ENCODE assay signal across 16 mouse cellular contexts in the genomic region with DNA sequence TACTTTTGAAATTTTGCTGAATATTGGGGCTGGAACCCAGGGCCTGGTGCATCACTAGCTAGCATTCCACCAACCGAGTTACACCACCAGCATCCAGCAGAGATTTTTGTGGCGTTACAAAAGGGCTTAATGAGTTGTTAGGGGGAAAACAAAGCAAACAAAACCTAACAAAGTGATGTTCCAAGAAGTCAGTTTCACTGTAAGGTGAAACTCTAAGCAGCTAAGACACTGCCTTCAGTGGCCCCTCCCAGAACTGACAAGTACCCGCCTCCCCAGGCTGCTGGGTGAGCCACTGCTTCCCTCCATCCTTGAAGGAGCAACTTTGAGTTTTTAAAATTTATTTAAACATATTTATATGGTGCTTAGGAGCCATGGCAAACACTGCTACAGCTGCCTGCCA. TPM values are rescaled to one million over a fixed set of nuclear protein-coding genes. Genes with fewer than 3 reads are reported as not detected.
DNase-seq lines count a peak whose midpoint lies in the region; ATAC-seq and TF ChIP-seq lines count a peak whose summit lies in the region.
"Had no signal": no experiment of that assay in that cellular context is flagged by ENCODE, and none has a peak within 500 bp of the region (broad histone marks: within the 10 kb centered on the region; RNA-seq: fewer than 3 reads in every experiment).

No protein-coding gene starts in this region.

- H3K4me2 ChIP-seq in forebrain, postnatal 0 days (ENCODE audit: low read depth): peak overlapping the region; percentile 80; the same call in 1 of the 2 replicates
- H3K4me2 ChIP-seq in forebrain, embryonic 15.5 days (replicated peaks): no peak overlapping the region
- H3K4me2 ChIP-seq in lung, embryonic 15.5 days: peak overlapping the region; percentile 74; the same call in 1 of the 2 replicates
- no peak overlapping the region for H3K4me2 ChIP-seq in embryonic facial prominence, embryonic 15.5 days (replicated peaks)
- no peak overlapping the region for H3K4me2 ChIP-seq in limb, embryonic 15.5 days

- no peaks in the 10 kb centered on the region for H3K36me3 ChIP-seq in forebrain, postnatal 0 days (ENCODE audit: insufficient read depth)
- no peaks in the 10 kb centered on the region for H3K36me3 ChIP-seq in forebrain, embryonic 15.5 days
- H3K36me3 ChIP-seq in lung, embryonic 15.5 days: no peaks in the 10 kb centered on the region
- H3K36me3 ChIP-seq in embryonic facial prominence, embryonic 15.5 days: no peaks in the 10 kb centered on the region
- no peaks in the 10 kb centered on the region for H3K36me3 ChIP-seq in limb, embryonic 15.5 days
- H3K36me3 ChIP-seq: G1E; midbrain, embryonic 13.5 days; neural tube, embryonic 12.5 days had no signal

- H3K27ac ChIP-seq in forebrain, postnatal 0 days (ENCODE audit: low read depth, low read length): no peak overlapping the region
- no peak overlapping the region for H3K27ac ChIP-seq in forebrain, embryonic 15.5 days (replicated peaks)
- H3K27ac ChIP-seq in lung, embryonic 15.5 days: 0 out of 2 replicates have a peak overlapping the region, but pooled peaks have one; percentile 97
- H3K27ac ChIP-seq in embryonic facial prominence, embryonic 15.5 days (replicated peaks): 0 out of 2 replicates have a peak overlapping the region, but pooled peaks have one; percentile 85
- peak overlapping the region; percentile 28; the same call in 1 of the 2 replicates for H3K27ac ChIP-seq in limb, embryonic 15.5 days
- H3K27ac ChIP-seq: midbrain, embryonic 13.5 days; neural tube, embryonic 12.5 days had no signal

- no peaks in the 10 kb centered on the region for H3K9me3 ChIP-seq in forebrain, postnatal 0 days (ENCODE audit: low read length)
- no peaks in the 10 kb centered on the region for H3K9me3 ChIP-seq in forebrain, embryonic 15.5 days
- H3K9me3 ChIP-seq in lung, embryonic 15.5 days: no peaks in the 10 kb centered on the region
- H3K9me3 ChIP-seq in embryonic facial prominence, embryonic 15.5 days (replicated peaks): no peaks in the 10 kb centered on the region
- H3K9me3 ChIP-seq in limb, embryonic 15.5 days: no peaks in the 10 kb centered on the region
- H3K9me3 ChIP-seq: midbrain, embryonic 13.5 days; neural tube, embryonic 12.5 days had no signal

- 12% methylated on average over 3 of the region's 3 CpGs for WGBS in forebrain, postnatal 0 days
- WGBS in forebrain, embryonic 15.5 days: 17% methylated on average over 3 of the region's 3 CpGs
- WGBS in lung, embryonic 15.5 days: 7% methylated on average over 3 of the region's 3 CpGs
- WGBS in embryonic facial prominence, embryonic 15.5 days: 13% methylated on average over 3 of the region's 3 CpGs
- 15% methylated on average over 3 of the region's 3 CpGs for WGBS in limb, embryonic 15.5 days

- TF ChIP-seq CTCF in forebrain, postnatal 0 days (IDR thresholded peaks at IDR 0.05; ENCODE audit: low read depth): no peak

- no peaks in the 10 kb centered on the region for H3K27me3 ChIP-seq in forebrain, postnatal 0 days (ENCODE audit: insufficient read depth, low read length)
- no peaks in the 10 kb centered on the region for H3K27me3 ChIP-seq in forebrain, embryonic 15.5 days
- no peaks in the 10 kb centered on the region for H3K27me3 ChIP-seq in lung, embryonic 15.5 days
- H3K27me3 ChIP-seq in embryonic facial prominence, embryonic 15.5 days: no peaks in the 10 kb centered on the region
- no peaks in the 10 kb centered on the region for H3K27me3 ChIP-seq in limb, embryonic 15.5 days
- H3K27me3 ChIP-seq: midbrain, embryonic 13.5 days; neural tube, embryonic 12.5 days had no signal

- DNase-seq in forebrain, postnatal 0 days: no peak
- DNase-seq in lung, postnatal 25 days (ENCODE audit: low spot score): no peak
- DNase-seq in neural tube, embryonic 10.5 days (ENCODE audit: extremely low spot score, low spot score): no peak
- no peak for DNase-seq in ovary, postnatal 36 days (ENCODE audit: low spot score)
- DNase-seq: adrenal gland, postnatal 25 days; cerebellum, postnatal 14 days; kidney, postnatal 4 days; right cerebral cortex, adult 18-20 months; thymus, adult 2 months had no signal

- H3K4me3 ChIP-seq in forebrain, postnatal 0 days (ENCODE audit: low read depth, low read length): no peak overlapping the region
- H3K4me3 ChIP-seq in forebrain, embryonic 15.5 days: no peak overlapping the region
- no peak overlapping the region for H3K4me3 ChIP-seq in lung, embryonic 15.5 days
- no peak overlapping the region for H3K4me3 ChIP-seq in embryonic facial prominence, embryonic 15.5 days (replicated peaks)
- H3K4me3 ChIP-seq in limb, embryonic 15.5 days: no peak overlapping the region

- no peak overlapping the region for H3K9ac ChIP-seq in forebrain, postnatal 0 days
- H3K9ac ChIP-seq in forebrain, embryonic 15.5 days (replicated peaks): no peak overlapping the region
- no peak overlapping the region for H3K9ac ChIP-seq in lung, embryonic 15.5 days
- no peak overlapping the region for H3K9ac ChIP-seq in embryonic facial prominence, embryonic 15.5 days
- H3K9ac ChIP-seq in limb, embryonic 15.5 days: no peak overlapping the region

- no peak for ATAC-seq in forebrain, postnatal 0 days
- no peak for ATAC-seq in forebrain, embryonic 15.5 days (replicated peaks)
- no peak for ATAC-seq in lung, embryonic 15.5 days (ENCODE audit: borderline replicate concordance, extremely low read depth, low FRiP score, low TSS enrichment)
- ATAC-seq in embryonic facial prominence, embryonic 15.5 days (ENCODE audit: insufficient number of reproducible peaks, low FRiP score, low TSS enrichment, low read depth): no peak
- ATAC-seq in limb, embryonic 15.5 days (ENCODE audit: insufficient number of reproducible peaks, low FRiP score, low TSS enrichment, low read depth): no peak

- 0 out of 2 replicates have a peak, but pooled peaks cover 5% of the 10 kb centered on the region for H3K4me1 ChIP-seq in forebrain, postnatal 0 days (ENCODE audit: insufficient read depth)
- H3K4me1 ChIP-seq in forebrain, embryonic 15.5 days: peaks cover 47% of the 10 kb centered on the region
- H3K4me1 ChIP-seq in lung, embryonic 15.5 days: peaks cover 76% of the 10 kb centered on the region
- H3K4me1 ChIP-seq in embryonic facial prominence, embryonic 15.5 days: peaks cover 64% of the 10 kb centered on the region
- H3K4me1 ChIP-seq in limb, embryonic 15.5 days: peaks cover 64% of the 10 kb centered on the region

RNA-seq across cellular contexts. Expression of gene Dnmbp, which starts 59.6 kb away (rescaled TPM):
- total RNA-seq in forebrain, postnatal 0 days (2014; rRNA removed): 8.2 and 12.7 TPM in 2 replicates
- polyA plus RNA-seq in forebrain, postnatal 0 days (2015; fragmentation: Nextera tagmentation; extraction: Ambion mirVana): 3.3 and 5.2 TPM in 2 replicates
- 8.1 and 8.7 TPM in 2 replicates for polyA plus RNA-seq in forebrain, embryonic 15.5 days (2015; fragmentation: Nextera tagmentation; extraction: Ambion mirVana)
- 22.2 and 22.4 TPM in 2 replicates for polyA plus RNA-seq in lung, embryonic 15.5 days (2015; fragmentation: Nextera tagmentation; extraction: Ambion mirVana)
- 19.2 and 19.4 TPM in 2 replicates for polyA plus RNA-seq in embryonic facial prominence, embryonic 15.5 days (2015; fragmentation: Nextera tagmentation; extraction: Ambion mirVana)
- 22.9 and 23.8 TPM in 2 replicates for polyA plus RNA-seq in limb, embryonic 15.5 days (2015; fragmentation: Nextera tagmentation; extraction: Ambion mirVana)

Comparison
In these comparisons a context has a peak if more than half of its experiments do, and no peak if none do; other contexts are left out.
1. H3K4me2 ChIP-seq: peak in forebrain, postnatal 0 days (single experiment) and lung, embryonic 15.5 days (single experiment); none in forebrain, embryonic 15.5 days (single experiment), embryonic facial prominence, embryonic 15.5 days (single experiment) and limb, embryonic 15.5 days (single experiment).
2. H3K27ac ChIP-seq: peak in lung, embryonic 15.5 days (single experiment), embryonic facial prominence, embryonic 15.5 days (single experiment) and limb, embryonic 15.5 days (single experiment); none in forebrain, postnatal 0 days (single experiment) and forebrain, embryonic 15.5 days (single experiment).